Mouse (Mus musculus) lung, embryonic 16.5 days (tissue): ENCODE results near the gene Idh3g. TPM values are rescaled to one million over a fixed set of nuclear protein-coding genes. Genes with fewer than 3 reads are reported as not detected.

Experiments used
- ATAC-seq: fragments of 200-750 bp; cut with Nextera tagmentation; 2 replicates; pipeline ENCODE4 v1.8.0; 2017; ENCODE audit warnings: low read depth, mild to moderate bottlenecking, moderate library complexity
- H3K27ac ChIP-seq: fragments of 300-500 bp; sonication (generic); 2 replicates; pipeline ENCODE4 v1.5.1; 2014; ENCODE audit warnings: mild to moderate bottlenecking, control low read depth, low read length
- H3K27me3 ChIP-seq: fragments of 300-500 bp; sonication (generic); 2 replicates; pipeline ENCODE4 v1.6.1; 2014; ENCODE audit warnings: low read depth, low read length, mixed read lengths; ENCODE audit not compliant: control insufficient read depth, insufficient read depth
- H3K36me3 ChIP-seq: fragments of 300-500 bp; sonication (generic); 2 replicates; pipeline ENCODE4 v1.6.1; 2014; ENCODE audit warnings: low read length; ENCODE audit not compliant: control insufficient read depth, insufficient read depth
- H3K4me1 ChIP-seq: fragments of 300-500 bp; sonication (generic); replicated peaks from 2 replicates; pipeline ENCODE4 v1.6.1; 2014; ENCODE audit warnings: low read length, mixed read lengths; ENCODE audit not compliant: control insufficient read depth, insufficient read depth
- H3K4me2 ChIP-seq: fragments of 300-500 bp; sonication (generic); 2 replicates; pipeline ENCODE4 v1.6.1; 2014; ENCODE audit warnings: low read depth, low read length, control low read depth
- H3K4me3 ChIP-seq: fragments of 300-500 bp; sonication (generic); 2 replicates; pipeline ENCODE4 v1.5.1; 2014; ENCODE audit warnings: mild to moderate bottlenecking, low read length, control low read depth
- H3K9ac ChIP-seq: fragments of 300-500 bp; sonication (generic); 2 replicates; pipeline ENCODE4 v1.6.1; 2014; ENCODE audit warnings: low read length, control low read depth
- H3K9me3 ChIP-seq: fragments of 300-500 bp; sonication (generic); 2 replicates; pipeline ENCODE4 v1.6.1; 2016; ENCODE audit warnings: low read length; ENCODE audit not compliant: control insufficient read depth
- WGBS: fragments of 180-500 bp; shearing (Covaris S2); extraction: QIAGEN DNeasy Blood & Tissue Kit; methylation state at CpG from one replicate; pipeline ENCODE4 v1.1.7; 2014; 5-methylcytosine and 5-hydroxymethylcytosine counted together
- polyA plus RNA-seq: library from polyadenylated mRNA; unstranded; fragments of >200 nt; fragmentation: Nextera tagmentation; extraction: Ambion mirVana; gene quantifications from 2 replicates; pipeline ENCODE4 v1.2.1, GENCODE M21; 2015

Gene Idh3g
- polyA plus RNA-seq, 1 experiment from 2014 or later, result 219 TPM

DNA sequence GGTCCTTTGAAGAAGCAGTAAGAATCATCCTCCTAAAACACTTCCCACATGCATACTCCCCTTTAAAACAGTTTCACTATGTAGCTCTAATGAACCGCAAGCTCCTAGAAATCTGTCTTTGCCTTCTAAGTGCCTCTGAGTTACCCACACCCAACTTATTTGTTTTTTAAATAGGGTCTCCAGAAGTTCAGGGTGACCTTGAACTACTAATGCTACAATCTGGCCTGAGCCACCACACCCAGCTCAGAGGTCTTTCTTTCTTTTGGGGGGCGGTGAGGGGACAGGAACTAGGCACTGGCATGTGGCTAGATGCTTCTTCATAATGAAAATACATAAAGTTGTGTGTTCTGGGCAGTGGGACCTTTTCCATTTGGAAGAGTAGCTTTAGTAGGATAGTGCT lies 10.8 kb upstream of the Idh3g start:
- Histone ChIP-seq H3K4me3 (no peak overlapping the region), H3K27ac (no peak overlapping the region), H3K27me3 (no peaks in the 10 kb centered on the region), H3K9me3 (no peaks in the 10 kb centered on the region), H3K4me2 (no peak overlapping the region), H3K4me1 (no peaks in the 10 kb centered on the region), H3K9ac (no peak overlapping the region), H3K36me3 (no peaks in the 10 kb centered on the region)
- ATAC-seq, result no peak
- WGBS, result 83% methylated on average over 2 of the region's 2 CpGs

- no peak for ATAC-seq
- H3K36me3 ChIP-seq, result peaks cover 5% of the 10 kb centered on the region; the same call in 1 of the 2 replicates
- no peak overlapping the region for H3K4me2 ChIP-seq
- WGBS, result 13% methylated on average over 1 of the region's 1 CpGs
- H3K4me3 ChIP-seq, result no peak overlapping the region
- H3K27me3 ChIP-seq, result no peaks in the 10 kb centered on the region
- no peak overlapping the region for H3K9ac ChIP-seq
- no peaks in the 10 kb centered on the region for H3K4me1 ChIP-seq
- H3K27ac ChIP-seq, result no peak overlapping the region
- no peaks in the 10 kb centered on the region for H3K9me3 ChIP-seq
Measured at GRCm38 (mm10) chrX:73793505-73793904, 6.8 kb upstream of the Idh3g start.

GRCm38 (mm10) chrX:73793039-73793438 lies 6.3 kb upstream of the Idh3g start:
- no peak for ATAC-seq
- Histone ChIP-seq H3K9me3 (no peaks in the 10 kb centered on the region), H3K4me1 (peaks cover 4% of the 10 kb centered on the region; the same call in 1 of the 2 replicates), H3K27ac (no peak overlapping the region), H3K27me3 (no peaks in the 10 kb centered on the region), H3K36me3 (peaks cover 5% of the 10 kb centered on the region; the same call in 1 of the 2 replicates), H3K9ac (no peak overlapping the region), H3K4me3 (no peak overlapping the region), H3K4me2 (no peak overlapping the region)

DNA sequence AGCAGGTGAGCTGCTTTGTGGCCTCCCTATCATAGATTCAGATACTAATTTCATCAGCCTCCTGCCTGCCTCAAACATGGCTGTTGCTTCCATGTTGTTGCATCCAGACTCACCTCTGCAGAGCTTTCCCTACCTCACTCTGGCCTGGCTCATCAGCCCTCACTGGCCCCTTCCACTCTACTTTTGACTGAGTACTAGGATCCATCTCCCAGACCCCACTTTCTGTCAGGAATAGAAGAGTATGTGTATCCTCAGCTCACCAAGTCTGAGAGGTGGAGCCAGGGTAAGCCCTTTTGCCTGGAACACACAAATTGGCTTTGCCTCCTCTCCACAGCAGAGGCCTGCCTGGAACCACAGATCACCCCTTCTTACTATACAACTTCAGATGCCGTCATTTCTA lies 1.8 kb upstream of the Idh3g start:
- peak overlapping the region; percentile 62 for H3K4me2 ChIP-seq
- WGBS, result 76% methylated on average over 1 of the region's 1 CpGs
- H3K27ac ChIP-seq, result no peak overlapping the region
- H3K9me3 ChIP-seq, result no peaks in the 10 kb centered on the region
- peaks cover 12% of the 10 kb centered on the region for H3K4me1 ChIP-seq
- ATAC-seq, result no peak
- peak overlapping the region; percentile 80; the same call in 1 of the 2 replicates for H3K9ac ChIP-seq
- peaks cover 5% of the 10 kb centered on the region; the same call in 1 of the 2 replicates for H3K36me3 ChIP-seq
- no peak overlapping the region; the same call in 1 of the 2 replicates for H3K4me3 ChIP-seq
- no peaks in the 10 kb centered on the region for H3K27me3 ChIP-seq

GRCm38 (mm10) chrX:73787225-73787558 lies 495 bp upstream of the Idh3g start:
- no peak; the same call in 1 of the 2 replicates for ATAC-seq
- peaks cover 5% of the 10 kb centered on the region; the same call in 1 of the 2 replicates for H3K36me3 ChIP-seq
- H3K4me1 ChIP-seq, result peaks cover 12% of the 10 kb centered on the region
- peak overlapping the region; percentile 79 for H3K27ac ChIP-seq
- H3K27me3 ChIP-seq, result no peaks in the 10 kb centered on the region
- H3K4me2 ChIP-seq, result peak overlapping the region; percentile 62
- H3K9me3 ChIP-seq, result no peaks in the 10 kb centered on the region
- H3K4me3 ChIP-seq, result peak overlapping the region; percentile 69
- H3K9ac ChIP-seq, result peak overlapping the region; percentile 80
- 20% methylated on average over 16 of the region's 22 CpGs for WGBS

- Histone ChIP-seq H3K36me3 (peaks cover 3% of the 10 kb centered on the region), H3K27ac (peak overlapping the region; percentile 93), H3K9ac (peak overlapping the region; percentile 66), H3K27me3 (no peaks in the 10 kb centered on the region), H3K9me3 (no peaks in the 10 kb centered on the region), H3K4me1 (peaks cover 12% of the 10 kb centered on the region), H3K4me3 (peak overlapping the region; percentile 69), H3K4me2 (peak overlapping the region; percentile 66)
- no peak for ATAC-seq
Measured at GRCm38 (mm10) chrX:73785666-73786065, 1.0 kb downstream of the Idh3g start.

DNA sequence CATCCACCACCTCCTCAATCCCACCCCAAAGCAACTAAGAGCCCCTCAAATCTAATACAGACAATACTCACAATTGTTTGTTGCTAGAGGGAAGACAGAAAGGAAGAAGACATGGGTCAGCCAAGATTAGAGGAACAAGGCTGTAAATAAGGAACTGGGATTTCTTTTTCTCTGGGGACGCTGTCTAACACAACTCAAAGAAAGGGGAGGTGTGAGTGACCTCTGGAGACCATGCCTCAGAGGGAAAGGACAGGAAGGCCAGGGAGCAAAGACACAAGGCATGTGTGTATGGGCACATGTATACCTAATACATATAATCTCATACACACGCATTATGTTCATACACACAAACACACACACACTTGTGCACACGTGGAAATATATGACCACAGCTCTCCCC lies 4.5 kb downstream of the Idh3g start:
- 86% methylated on average over 3 of the region's 3 CpGs for WGBS

DNA sequence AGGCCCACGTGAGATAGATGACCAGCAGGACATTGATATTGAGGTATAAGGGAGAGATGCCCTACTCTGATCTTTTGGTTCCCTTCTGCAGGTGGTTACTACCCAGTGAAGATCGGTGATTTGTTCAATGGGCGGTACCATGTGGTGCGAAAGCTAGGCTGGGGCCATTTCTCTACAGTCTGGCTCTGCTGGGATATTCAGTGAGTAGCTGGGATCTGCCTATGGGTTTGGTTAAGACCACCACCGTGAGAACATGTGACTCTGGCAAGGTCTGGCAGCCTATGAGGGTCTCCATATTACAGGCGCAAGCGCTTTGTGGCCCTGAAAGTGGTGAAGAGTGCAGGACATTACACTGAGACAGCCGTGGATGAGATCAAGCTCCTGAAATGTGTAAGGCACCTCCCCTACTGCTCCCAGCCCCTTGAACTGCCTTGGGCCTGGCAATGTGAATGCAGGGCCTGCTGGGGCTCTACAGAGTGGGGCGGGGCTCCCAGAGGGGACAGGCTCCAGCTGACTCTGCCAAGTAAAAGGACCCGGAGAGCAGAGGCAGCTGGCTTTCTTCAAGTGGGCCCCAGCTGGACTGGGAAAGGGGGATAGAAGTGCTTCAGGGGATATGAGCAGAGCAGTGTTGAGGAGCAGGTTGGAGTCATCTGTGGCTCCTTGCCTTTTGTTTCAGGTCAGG lies 11.8 kb downstream of the Idh3g start:
- 0 out of 2 replicates have a peak, but pooled peaks cover 8% of the 10 kb centered on the region for H3K36me3 ChIP-seq
- H3K4me3 ChIP-seq, result no peak overlapping the region
- H3K27me3 ChIP-seq, result no peaks in the 10 kb centered on the region
- no peak overlapping the region for H3K9ac ChIP-seq
- H3K4me2 ChIP-seq, result no peak overlapping the region
- no peaks in the 10 kb centered on the region for H3K9me3 ChIP-seq
- H3K4me1 ChIP-seq, result no peaks in the 10 kb centered on the region
- peak; percentile 84 for ATAC-seq
- H3K27ac ChIP-seq, result no peak overlapping the region; the same call in 1 of the 2 replicates
- WGBS, result 63% methylated on average over 10 of the region's 10 CpGs

More for the DNA sequence above, 4.5 kb downstream of the Idh3g start:
- H3K9me3 ChIP-seq, result no peaks in the 10 kb centered on the region
- H3K9ac ChIP-seq, result no peak overlapping the region
- no peak for ATAC-seq
- H3K4me1 ChIP-seq, result peaks cover 6% of the 10 kb centered on the region
- no peak overlapping the region for H3K27ac ChIP-seq
- H3K27me3 ChIP-seq, result no peaks in the 10 kb centered on the region
- H3K4me3 ChIP-seq, result no peak overlapping the region
- peaks cover 12% of the 10 kb centered on the region for H3K36me3 ChIP-seq
- no peak overlapping the region for H3K4me2 ChIP-seq

DNA sequence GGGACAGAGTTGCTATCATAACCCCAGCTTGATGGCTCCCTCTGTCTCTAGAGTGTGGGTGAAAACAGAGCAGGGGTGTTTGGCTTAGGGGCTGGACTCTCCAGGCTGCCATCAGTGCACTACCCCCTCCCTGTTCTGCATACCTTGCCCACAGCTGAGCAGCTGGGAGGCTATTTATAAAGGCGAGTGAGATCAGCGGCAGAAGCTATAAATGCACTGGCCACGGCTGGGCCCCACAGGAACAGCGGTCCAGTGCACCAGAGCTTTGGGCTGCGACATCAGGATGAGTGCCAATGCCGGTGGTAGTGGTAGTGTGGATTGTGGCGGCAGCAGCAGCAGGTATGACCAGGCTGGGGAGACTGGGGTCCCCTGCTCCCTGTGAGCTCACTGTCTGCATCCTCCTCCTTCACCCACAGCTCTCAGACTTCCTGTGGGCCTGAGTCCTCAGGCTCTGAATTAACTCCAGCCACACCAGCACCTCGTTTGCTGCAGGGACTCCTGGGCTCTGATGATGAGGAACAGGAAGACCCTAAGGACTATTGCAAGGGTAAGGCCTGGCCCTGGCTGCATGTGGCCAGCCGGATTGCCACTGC lies 12.4 kb downstream of the Idh3g start, which contains the start of gene Srpk3:
TSS of gene Srpk3 (plus strand) at position 238 of the 593 bp plus-strand sequence.
- H3K9ac ChIP-seq, result no peak within 1 kb of the TSS
- H3K4me3 ChIP-seq, result no peak within 1 kb of the TSS
- no peak within 1 kb of the TSS for H3K4me2 ChIP-seq
- WGBS, result 47% methylated on average over 9 of the region's 9 CpGs
- H3K36me3 ChIP-seq, result 0 out of 2 replicates have a peak, but pooled peaks cover 7% of the 10 kb centered on the region
- no peaks in the 10 kb centered on the region for H3K9me3 ChIP-seq
- no peaks in the 10 kb centered on the region for H3K4me1 ChIP-seq
- no peaks in the 10 kb centered on the region for H3K27me3 ChIP-seq
- ATAC-seq, result peak; percentile 29; the same call in 1 of the 2 replicates
- H3K27ac ChIP-seq, result no peak within 1 kb of the TSS; the same call in 1 of the 2 replicates
